Mouse (Mus musculus): ENCODE data around the gene Cacna1d. TPM values are rescaled to one million over a fixed set of nuclear protein-coding genes. Genes with fewer than 3 reads are reported as not detected.

Cacna1d gene
- polyA plus RNA-seq, 1 experiment from 2014 or later, result 3.0 TPM

GRCm38 (mm10) chr14:30136965-30137364, 354.3 kb downstream of the Cacna1d start:
- Histone ChIP-seq H3K36me3 (no peaks in the 10 kb centered on the region), H3K27ac (no peak overlapping the region), H3K9ac (no peak overlapping the region), H3K27me3 (peaks cover 4% of the 10 kb centered on the region; the same call in 1 of the 2 replicates), H3K4me1 (peaks cover 10% of the 10 kb centered on the region), H3K9me3 (no peaks in the 10 kb centered on the region), H3K4me3 (no peak overlapping the region), H3K4me2 (replicated peaks) (no peak overlapping the region)
- WGBS, result 8% methylated on average over 8 of the region's 8 CpGs
- 0 out of 2 replicates have a peak, but pooled peaks have one; percentile 61 for ATAC-seq (ENCODE audit: insufficient number of reproducible peaks, insufficient read depth, low FRiP score, low TSS enrichment)

GRCm38 (mm10) chr14:30135351-30135750, 355.9 kb downstream of the Cacna1d start:
- Histone ChIP-seq H3K27me3 (no peaks in the 10 kb centered on the region), H3K36me3 (no peaks in the 10 kb centered on the region), H3K4me2 (replicated peaks) (no peak overlapping the region), H3K9me3 (no peaks in the 10 kb centered on the region), H3K4me1 (peaks cover 10% of the 10 kb centered on the region), H3K4me3 (no peak overlapping the region), H3K27ac (no peak overlapping the region), H3K9ac (no peak overlapping the region)
- 86% methylated on average over 10 of the region's 10 CpGs for whole genome bisulfite sequencing
- no peak for ATAC-seq (ENCODE audit: insufficient number of reproducible peaks, insufficient read depth, low FRiP score, low TSS enrichment)

- Histone ChIP-seq H3K9me3 (no peaks in the 10 kb centered on the region), H3K36me3 (no peaks in the 10 kb centered on the region), H3K27ac (no peak overlapping the region), H3K27me3 (0 out of 2 replicates have a peak, but pooled peaks cover 3% of the 10 kb centered on the region), H3K4me2 (replicated peaks) (no peak overlapping the region), H3K4me1 (peaks cover 10% of the 10 kb centered on the region), H3K4me3 (no peak overlapping the region), H3K9ac (no peak overlapping the region)
- ATAC-seq (ENCODE audit: insufficient number of reproducible peaks, insufficient read depth, low FRiP score, low TSS enrichment), result no peak
- WGBS, result 51% methylated on average over 3 of the region's 3 CpGs
Measured at GRCm38 (mm10) chr14:30133684-30134083, 357.6 kb downstream of the Cacna1d start.

DNA sequence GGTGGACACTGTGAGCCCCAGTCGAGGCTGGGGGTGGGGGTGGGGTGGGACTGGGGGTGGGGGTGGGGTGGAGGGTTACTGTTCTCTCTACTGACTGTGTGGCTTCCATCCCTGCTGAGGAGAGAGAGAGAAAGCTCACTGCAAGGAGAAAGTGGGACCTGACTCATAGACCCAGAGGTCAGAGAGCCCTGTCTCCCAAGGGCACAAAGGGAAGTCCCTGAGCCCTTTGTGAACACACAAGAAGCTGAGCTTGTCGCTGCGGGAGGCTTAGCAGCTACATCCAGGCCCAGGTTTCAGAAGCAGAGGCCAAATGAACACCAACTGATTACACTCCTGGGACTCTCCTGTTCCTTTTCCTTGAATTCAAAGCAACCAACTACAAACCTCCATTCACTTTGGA, 360.0 kb downstream of the Cacna1d start:
- H3K27ac ChIP-seq, result no peak overlapping the region
- no peaks in the 10 kb centered on the region for H3K9me3 ChIP-seq
- no peak overlapping the region for H3K9ac ChIP-seq
- no peaks in the 10 kb centered on the region for H3K4me1 ChIP-seq
- ATAC-seq (ENCODE audit: insufficient number of reproducible peaks, insufficient read depth, low FRiP score, low TSS enrichment), result no peak
- H3K36me3 ChIP-seq, result no peaks in the 10 kb centered on the region
- H3K27me3 ChIP-seq, result 0 out of 2 replicates have a peak, but pooled peaks cover 4% of the 10 kb centered on the region
- H3K4me2 ChIP-seq (replicated peaks), result no peak overlapping the region
- H3K4me3 ChIP-seq, result no peak overlapping the region
- 20% methylated on average over 3 of the region's 3 CpGs for WGBS

DNA sequence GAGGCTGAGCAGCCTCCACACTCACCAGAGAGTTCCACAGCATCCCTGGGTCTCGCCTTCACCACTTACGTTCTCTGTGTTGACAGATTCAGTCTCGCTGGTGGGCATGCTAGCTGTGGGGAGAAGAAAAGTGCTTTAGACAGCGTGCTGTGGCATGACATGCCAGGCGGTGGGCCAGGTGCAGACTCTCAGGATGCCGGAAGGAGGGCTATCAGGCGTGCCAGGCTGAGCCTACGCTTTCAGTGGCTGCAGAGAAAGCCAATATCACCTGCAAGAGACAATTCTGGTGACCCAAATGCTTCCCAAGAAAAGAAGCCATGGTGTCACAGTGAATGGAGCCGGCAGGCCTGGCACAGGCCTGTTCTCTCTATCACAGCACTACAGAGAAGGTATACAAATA, 361.2 kb downstream of the Cacna1d start:
- Histone ChIP-seq H3K9me3 (no peaks in the 10 kb centered on the region), H3K36me3 (no peaks in the 10 kb centered on the region), H3K9ac (no peak overlapping the region), H3K4me3 (no peak overlapping the region), H3K27ac (no peak overlapping the region), H3K27me3 (0 out of 2 replicates have a peak, but pooled peaks cover 4% of the 10 kb centered on the region), H3K4me2 (replicated peaks) (no peak overlapping the region), H3K4me1 (no peaks in the 10 kb centered on the region)
- ATAC-seq (ENCODE audit: insufficient number of reproducible peaks, insufficient read depth, low FRiP score, low TSS enrichment), result no peak
- 90% methylated on average over 9 of the region's 9 CpGs for WGBS

DNA sequence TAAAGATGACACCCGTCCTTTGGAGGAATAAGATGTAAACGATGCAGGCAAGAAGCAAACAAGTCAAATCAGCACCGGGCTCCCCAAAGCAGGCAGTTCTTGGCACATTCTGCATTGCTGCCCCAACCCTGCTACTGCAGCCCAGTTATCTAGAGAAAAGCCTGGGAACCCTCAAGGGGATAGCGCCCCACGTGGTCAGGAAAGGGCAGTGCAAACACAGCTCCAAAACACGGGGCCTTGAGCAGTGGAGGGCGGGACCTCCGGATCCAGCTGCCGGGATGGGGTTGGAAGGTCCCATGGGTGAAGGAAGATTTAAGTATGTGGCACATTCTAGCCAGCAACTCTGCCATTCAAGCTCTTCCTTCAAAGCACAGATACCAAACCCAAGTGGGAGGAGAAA, 361.9 kb downstream of the Cacna1d start:
- H3K4me3 ChIP-seq, result no peak overlapping the region

GRCm38 (mm10) chr14:30124951-30125690, 366.1 kb downstream of the Cacna1d start:
- H3K4me2 ChIP-seq (replicated peaks), result no peak overlapping the region
- no peaks in the 10 kb centered on the region for H3K9me3 ChIP-seq
- H3K36me3 ChIP-seq, result no peaks in the 10 kb centered on the region
- 0 out of 2 replicates have a peak, but pooled peaks cover 4% of the 10 kb centered on the region for H3K27me3 ChIP-seq
- H3K9ac ChIP-seq, result no peak overlapping the region
- no peak overlapping the region for H3K27ac ChIP-seq
- H3K4me1 ChIP-seq, result no peaks in the 10 kb centered on the region
- no peak for ATAC-seq (ENCODE audit: insufficient number of reproducible peaks, insufficient read depth, low FRiP score, low TSS enrichment)
- WGBS, result 76% methylated on average over 20 of the region's 20 CpGs
- no peak overlapping the region for H3K4me3 ChIP-seq

More for the DNA sequence above, 361.9 kb downstream of the Cacna1d start:
- Histone ChIP-seq H3K9ac (no peak overlapping the region), H3K27ac (no peak overlapping the region), H3K9me3 (no peaks in the 10 kb centered on the region), H3K4me2 (replicated peaks) (no peak overlapping the region), H3K4me1 (no peaks in the 10 kb centered on the region), H3K27me3 (0 out of 2 replicates have a peak, but pooled peaks cover 4% of the 10 kb centered on the region), H3K36me3 (no peaks in the 10 kb centered on the region)
- no peak for ATAC-seq (ENCODE audit: insufficient number of reproducible peaks, insufficient read depth, low FRiP score, low TSS enrichment)
- 33% methylated on average over 9 of the region's 9 CpGs for WGBS

- no peaks in the 10 kb centered on the region for H3K27me3 ChIP-seq
- no peak overlapping the region for H3K4me3 ChIP-seq
- no peak overlapping the region for H3K4me2 ChIP-seq (replicated peaks)
- H3K4me1 ChIP-seq, result no peaks in the 10 kb centered on the region
- WGBS, result 77% methylated on average over 5 of the region's 5 CpGs
- H3K9ac ChIP-seq, result no peak overlapping the region
- no peak overlapping the region for H3K27ac ChIP-seq
- no peaks in the 10 kb centered on the region for H3K36me3 ChIP-seq
- no peak for ATAC-seq (ENCODE audit: insufficient number of reproducible peaks, insufficient read depth, low FRiP score, low TSS enrichment)
- no peaks in the 10 kb centered on the region for H3K9me3 ChIP-seq
Measured at GRCm38 (mm10) chr14:30120023-30120422, 371.2 kb downstream of the Cacna1d start.

DNA sequence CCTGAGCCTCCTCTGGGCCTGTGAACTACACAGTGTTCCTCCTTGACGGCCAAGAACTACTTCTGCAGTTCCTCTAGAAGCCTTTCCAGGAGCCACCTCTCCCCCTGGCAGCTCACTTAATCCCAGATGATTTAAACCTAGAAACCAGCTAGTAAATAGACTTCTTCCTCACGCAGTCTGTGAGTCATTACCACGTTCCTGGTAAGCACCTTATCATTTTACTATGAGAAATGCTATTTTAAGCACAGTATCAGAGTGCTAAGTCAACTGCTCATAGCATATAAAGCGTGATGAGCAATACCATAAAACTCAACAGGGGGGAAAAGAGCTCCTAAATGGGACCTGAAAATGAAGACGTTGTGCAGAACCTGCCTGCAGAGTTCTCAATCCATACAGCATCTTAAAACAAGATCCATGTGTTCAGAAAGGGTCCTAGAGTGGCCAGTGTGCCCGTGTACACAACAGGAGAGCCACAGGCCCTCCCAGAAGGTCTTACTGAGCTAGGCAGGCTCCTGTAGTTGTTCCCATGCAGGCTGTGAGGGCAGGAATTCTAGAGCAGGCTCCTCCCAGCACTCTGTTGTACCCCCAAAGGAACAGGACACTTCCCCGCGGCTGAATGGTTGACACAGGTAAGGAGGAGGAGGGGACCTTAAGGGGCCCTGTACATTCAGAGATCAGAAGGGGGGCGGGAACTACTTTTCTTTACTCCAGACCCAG, 377.7 kb downstream of the Cacna1d start:
- ATAC-seq (ENCODE audit: insufficient number of reproducible peaks, insufficient read depth, low FRiP score, low TSS enrichment), result no peak
- H3K27me3 ChIP-seq, result no peaks in the 10 kb centered on the region

GRCm38 (mm10) chr14:30109079-30109478, 382.2 kb downstream of the Cacna1d start:
- no peaks in the 10 kb centered on the region; the same call in 1 of the 2 replicates for H3K36me3 ChIP-seq
- no peak overlapping the region for H3K4me2 ChIP-seq (replicated peaks)
- ATAC-seq (ENCODE audit: insufficient number of reproducible peaks, insufficient read depth, low FRiP score, low TSS enrichment), result no peak
- H3K9me3 ChIP-seq, result no peaks in the 10 kb centered on the region
- no peaks in the 10 kb centered on the region for H3K4me1 ChIP-seq
- H3K27me3 ChIP-seq, result no peaks in the 10 kb centered on the region
- WGBS, result 50% methylated on average over 2 of the region's 2 CpGs
- H3K4me3 ChIP-seq, result no peak overlapping the region
- H3K9ac ChIP-seq, result no peak overlapping the region
- no peak overlapping the region for H3K27ac ChIP-seq

More for the DNA sequence above, 377.7 kb downstream of the Cacna1d start:
- Histone ChIP-seq H3K9me3 (no peaks in the 10 kb centered on the region), H3K36me3 (no peaks in the 10 kb centered on the region; the same call in 1 of the 2 replicates), H3K4me2 (replicated peaks) (no peak overlapping the region), H3K9ac (no peak overlapping the region), H3K4me1 (no peaks in the 10 kb centered on the region), H3K4me3 (no peak overlapping the region), H3K27ac (no peak overlapping the region)
- WGBS, result 63% methylated on average over 9 of the region's 9 CpGs

DNA sequence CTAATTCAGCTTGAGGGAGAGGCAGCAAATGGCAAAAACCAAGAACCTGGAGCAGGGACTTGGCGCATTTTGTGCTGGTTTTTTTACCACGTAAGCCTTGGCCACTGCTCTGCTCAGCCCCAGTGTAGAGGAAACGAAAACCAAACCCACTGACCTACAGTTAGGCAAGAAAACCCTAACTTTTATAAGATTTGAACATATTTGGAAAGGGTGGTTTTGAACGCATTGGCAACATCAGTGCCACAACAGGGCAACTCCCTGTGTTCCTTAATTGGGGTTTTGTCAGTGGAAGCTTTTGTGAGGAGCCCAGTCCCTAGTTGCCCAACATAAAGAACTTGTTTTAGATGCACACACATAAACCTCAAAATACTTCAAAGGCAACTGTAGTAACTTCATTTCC, 384.7 kb downstream of the Cacna1d start:
- no peak for ATAC-seq (ENCODE audit: insufficient number of reproducible peaks, insufficient read depth, low FRiP score, low TSS enrichment)
- Histone ChIP-seq H3K4me3 (no peak overlapping the region), H3K36me3 (no peaks in the 10 kb centered on the region; the same call in 1 of the 2 replicates), H3K27me3 (no peaks in the 10 kb centered on the region), H3K9ac (no peak overlapping the region), H3K4me2 (replicated peaks) (no peak overlapping the region), H3K4me1 (no peaks in the 10 kb centered on the region), H3K9me3 (no peaks in the 10 kb centered on the region), H3K27ac (no peak overlapping the region)
- 89% methylated on average over 4 of the region's 4 CpGs for WGBS

DNA sequence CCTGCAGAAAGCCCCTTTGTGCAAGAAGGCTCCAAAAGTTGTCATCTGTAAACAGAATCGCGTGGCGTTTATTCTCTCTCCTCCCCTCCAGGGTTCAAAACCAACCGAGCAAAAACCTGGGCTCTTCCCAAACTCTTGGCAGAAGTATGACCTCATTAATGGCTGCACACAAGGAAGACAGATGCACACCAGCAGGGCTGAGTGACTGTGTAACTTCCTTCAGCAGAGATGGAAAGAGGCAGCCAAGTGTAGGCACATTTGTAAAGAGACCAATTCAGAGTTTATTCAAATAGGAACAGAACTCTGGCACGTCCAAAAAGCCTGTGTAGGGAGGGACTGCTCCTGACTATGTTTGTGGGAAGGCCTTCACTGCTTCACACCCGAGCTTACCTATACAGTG, 385.7 kb downstream of the Cacna1d start:
- H3K4me3 ChIP-seq, result no peak overlapping the region
- H3K9ac ChIP-seq, result no peak overlapping the region
- no peaks in the 10 kb centered on the region for H3K9me3 ChIP-seq
- no peak for ATAC-seq (ENCODE audit: insufficient number of reproducible peaks, insufficient read depth, low FRiP score, low TSS enrichment)
- no peaks in the 10 kb centered on the region for H3K36me3 ChIP-seq
- 63% methylated on average over 6 of the region's 6 CpGs for WGBS
- no peak overlapping the region for H3K27ac ChIP-seq
- H3K27me3 ChIP-seq, result no peaks in the 10 kb centered on the region
- H3K4me2 ChIP-seq (replicated peaks), result no peak overlapping the region
- no peaks in the 10 kb centered on the region for H3K4me1 ChIP-seq

Data from embryonic facial prominence, embryonic 12.5 days (tissue).